Mouse (Mus musculus) CH12.LX (cell line): Measurements from ENCODE around the gene Pla2g10. TPM values are rescaled to one million over a fixed set of nuclear protein-coding genes. Genes with fewer than 3 reads are reported as not detected.

Experiments used
- DNase-seq: peaks from one replicate; pipeline ENCODE4 v3.0.0-alpha.2; 2013; ENCODE audit errors: extremely low read depth
- H3K27ac ChIP-seq: 2 replicates; pipeline ENCODE4 v1.5.1; 2012; ENCODE audit warnings: low read depth, mild to moderate bottlenecking, control low read depth, moderate library complexity; ENCODE audit not compliant: insufficient read depth
- H3K27me3 ChIP-seq: replicated peaks from 2 replicates; pipeline ENCODE3; 2012; ENCODE audit warnings: inconsistent platforms
- H3K36me3 ChIP-seq, 2 experiments: replicated peaks in 1 of 2; 2 replicates each; pipeline versions ENCODE3 to v1.6.1; 2012; ENCODE audit warnings: inconsistent platforms in 1 of 2, low read length in 1 of 2, mild to moderate bottlenecking in 1 of 2, mixed read lengths in 1 of 2, moderate library complexity in 1 of 2; ENCODE audit not compliant: control insufficient read depth in 1 of 2, insufficient read depth in 1 of 2
- H3K4me1 ChIP-seq, 2 experiments: 2 replicates each; pipeline ENCODE4 v1.6.1; 2012; ENCODE audit warnings: inconsistent platforms in 1 of 2, moderate library complexity in 1 of 2; ENCODE audit not compliant: insufficient read depth in 2 of 2, control insufficient read depth in 1 of 2
- H3K4me2 ChIP-seq: 2 replicates; pipeline ENCODE4 v1.6.1; 2012; ENCODE audit warnings: low read depth, mild to moderate bottlenecking, control low read depth; ENCODE audit not compliant: poor library complexity, insufficient read depth, severe bottlenecking
- H3K4me3 ChIP-seq, 3 experiments: fragments of 150-350 bp in 1 of 3; sonication (generic) in 1 of 3; replicated peaks in 1 of 3; 2 replicates each; pipeline versions ENCODE3 to v1.5.1; 2011 to 2012; ENCODE audit warnings: low read depth in 2 of 3, low read length in 2 of 3, mild to moderate bottlenecking in 2 of 3, moderate library complexity in 2 of 3, control low read depth in 1 of 3, improper control_type of control experiment in 1 of 3, inconsistent platforms in 1 of 3, mixed read lengths in 1 of 3; ENCODE audit not compliant: poor library complexity in 1 of 3
- H3K79me2 ChIP-seq: replicated peaks from 2 replicates; pipeline ENCODE4 v1.6.1; 2012; ENCODE audit warnings: mild to moderate bottlenecking, moderate library complexity; ENCODE audit not compliant: control insufficient read depth, poor library complexity, insufficient read depth, severe bottlenecking; ENCODE audit errors: extremely low read depth
- H3K9ac ChIP-seq: 2 replicates; pipeline ENCODE4 v1.6.1; 2012; ENCODE audit warnings: low read depth, mild to moderate bottlenecking, control low read depth, moderate library complexity; ENCODE audit not compliant: insufficient read depth
- H3K9me3 ChIP-seq: replicated peaks from 2 replicates; pipeline ENCODE3; 2012; ENCODE audit warnings: low read length, inconsistent platforms, mixed read lengths
- CHD1 ChIP-seq: IDR thresholded peaks from 2 replicates; pipeline ENCODE4 v1.6.1; 2012; ENCODE audit warnings: low read depth, low read length, improper control_type of control experiment, inconsistent platforms
- MEF2A ChIP-seq: IDR thresholded peaks from 2 replicates; pipeline ENCODE4 v1.6.1; 2014; ENCODE audit warnings: low read depth, mild to moderate bottlenecking, inconsistent platforms, low read length, improper control_type of control experiment, borderline replicate concordance
- NELFE ChIP-seq: IDR thresholded peaks from 2 replicates; pipeline ENCODE4 v1.6.1; 2011; ENCODE audit warnings: low read depth, low read length, improper control_type of control experiment
- NRF1 ChIP-seq: IDR thresholded peaks from 2 replicates; pipeline ENCODE4 v1.6.1; 2014; ENCODE audit warnings: low read depth, mild to moderate bottlenecking, inconsistent platforms, low read length, improper control_type of control experiment, moderate library complexity
- SMC3 ChIP-seq: IDR thresholded peaks from 2 replicates; pipeline ENCODE4 v1.6.1; 2011; ENCODE audit warnings: low read depth, low read length, improper control_type of control experiment
- USF1 ChIP-seq: IDR thresholded peaks from 2 replicates; pipeline ENCODE4 v1.6.1; 2014; ENCODE audit warnings: low read depth, mild to moderate bottlenecking, inconsistent platforms, low read length, improper control_type of control experiment
- ZC3H11A ChIP-seq: IDR thresholded peaks from 2 replicates; pipeline ENCODE4 v1.6.1; 2012; ENCODE audit warnings: low read depth, mild to moderate bottlenecking, inconsistent platforms, low read length, improper control_type of control experiment
- ZNF384 ChIP-seq: IDR thresholded peaks from 2 replicates; pipeline ENCODE4 v1.6.1; 2012; ENCODE audit warnings: low read depth, low read length, improper control_type of control experiment, inconsistent platforms
- dilution Hi-C: fragments of 300-500 bp; cut with MboI; formaldehyde crosslinking; loops from 2 replicates; pipeline ENCODE4 v1.14.3; 2020; ENCODE audit warnings: low sequenced_read_pairs; ENCODE audit not compliant: extremely low pct_unique_long_range_greater_than_20kb, extremely low pct_ligation_motif_present
- in situ Hi-C: fragments of 300-500 bp; cut with MboI; formaldehyde crosslinking; loops from 3 replicates; pipeline ENCODE4 v1.14.3; 2019; ENCODE audit warnings: low sequenced_read_pairs, low pct_ligation_motif_present, low pct_unique_long_range_greater_than_20kb, mixed read lengths
- polyA plus RNA-seq: library from polyadenylated mRNA; unstranded; fragments of >175 nt; gene quantifications from 2 replicates; pipeline ENCODE4 v1.2.1, GENCODE M21; 2012; ENCODE audit warnings: low read depth; ENCODE audit not compliant: insufficient read length
- total RNA-seq, 2 experiments: library from RNA; depleted of rRNA; stranded (reverse); fragments of 300-350 nt in 1 of 2; fragments of >200 nt in 1 of 2; gene quantifications; 2 replicates each; pipeline ENCODE4 v1.2.3; 2012 to 2014

The Pla2g10 gene
- total and polyA plus RNA-seq, 3 experiments: not detected

- H3K9me3 ChIP-seq: no peaks in the 10 kb centered on the region
- no peak overlapping the region for H3K9ac ChIP-seq
- H3K36me3 ChIP-seq: no peaks in the 10 kb centered on the region
- dilution Hi-C loops (no loop called here), in situ Hi-C loops (no loop called here)
- no peaks in the 10 kb centered on the region for H3K27me3 ChIP-seq
- H3K4me3 ChIP-seq: no peak overlapping the region
- H3K79me2 ChIP-seq: no peaks in the 10 kb centered on the region
- no peak for TF ChIP-seq NELFE
- H3K27ac ChIP-seq: no peak overlapping the region
- DNase-seq: no peak
- H3K4me2 ChIP-seq: no peak overlapping the region
- H3K4me1 ChIP-seq: peaks cover 0 to 4% of the 10 kb centered on the region in 2 experiments; a peak in 2 of 4 replicates
Observed at GRCm38 (mm10) chr16:13722937-13723336, 7.8 kb downstream of the Pla2g10 start.

- no peak for DNase-seq
- H3K27ac ChIP-seq: no peak overlapping the region
- no peak overlapping the region for H3K4me2 ChIP-seq
- H3K27me3 ChIP-seq: no peaks in the 10 kb centered on the region
- H3K9ac ChIP-seq: no peak overlapping the region
- no peaks in the 10 kb centered on the region for H3K4me1 ChIP-seq
- H3K4me3 ChIP-seq: no peak overlapping the region
- no peaks in the 10 kb centered on the region for H3K79me2 ChIP-seq
- H3K9me3 ChIP-seq: no peaks in the 10 kb centered on the region
- TF ChIP-seq CHD1 (no peak), ZC3H11A (no peak)
- dilution Hi-C loops (no loop called here), in situ Hi-C loops (no loop called here)
- no peaks in the 10 kb centered on the region for H3K36me3 ChIP-seq
Observed at GRCm38 (mm10) chr16:13716821-13717553, 13.8 kb downstream of the Pla2g10 start.

GRCm38 (mm10) chr16:13714910-13715309, 15.9 kb downstream of the Pla2g10 start:
- Histone ChIP-seq H3K4me1 (no peaks in the 10 kb centered on the region), H3K4me3 (no peak overlapping the region), H3K27ac (no peak overlapping the region), H3K4me2 (no peak overlapping the region), H3K79me2 (no peaks in the 10 kb centered on the region), H3K36me3 (peaks cover 0 to 2% of the 10 kb centered on the region in 2 experiments)
- DNase-seq: no peak
- dilution Hi-C loops: no loop called here
- TF ChIP-seq SMC3 (no peak), MEF2A (no peak), NRF1 (no peak), ZNF384 (no peak), USF1 (no peak)
- TF ChIP-seq, all 38 proteins: peak for 0
- in situ Hi-C loops: no loop called here
- H3K9me3 ChIP-seq: no peaks in the 10 kb centered on the region
- no peaks in the 10 kb centered on the region for H3K27me3 ChIP-seq
- H3K9ac ChIP-seq: no peak overlapping the region
